Mouse (Mus musculus): ENCODE data around the gene Fbxo17. TPM values are rescaled to one million over a fixed set of nuclear protein-coding genes. Genes with fewer than 3 reads are reported as not detected.

The Fbxo17 gene
- polyA plus RNA-seq, 1 experiment from 2014 or later: 1.1 TPM

GRCm38 (mm10) chr7:28719159-28719558, 2.6 kb downstream of the Fbxo17 start:
- H3K9me3 ChIP-seq (replicated peaks): no peaks in the 10 kb centered on the region
- 45% methylated on average over 4 of the region's 4 CpGs for WGBS (ENCODE audit: insufficient replicate concordance)
- no peaks in the 10 kb centered on the region for H3K4me1 ChIP-seq (replicated peaks)
- no peak for ATAC-seq (ENCODE audit: insufficient read depth)
- H3K4me2 ChIP-seq: no peak overlapping the region
- H3K9ac ChIP-seq: no peak overlapping the region
- H3K4me3 ChIP-seq (replicated peaks): no peak overlapping the region
- H3K27me3 ChIP-seq: peaks cover 32% of the 10 kb centered on the region
- H3K36me3 ChIP-seq (replicated peaks): no peaks in the 10 kb centered on the region
- no peak overlapping the region for H3K27ac ChIP-seq (replicated peaks)

GRCm38 (mm10) chr7:28719650-28720049, 3.0 kb downstream of the Fbxo17 start:
- H3K9ac ChIP-seq: no peak overlapping the region
- no peaks in the 10 kb centered on the region for H3K4me1 ChIP-seq (replicated peaks)
- H3K36me3 ChIP-seq (replicated peaks): no peaks in the 10 kb centered on the region
- H3K9me3 ChIP-seq (replicated peaks): no peaks in the 10 kb centered on the region
- H3K27ac ChIP-seq (replicated peaks): no peak overlapping the region
- H3K27me3 ChIP-seq: peaks cover 30% of the 10 kb centered on the region
- WGBS (ENCODE audit: insufficient replicate concordance): 64% methylated on average over 2 of the region's 2 CpGs
- H3K4me3 ChIP-seq (replicated peaks): no peak overlapping the region
- H3K4me2 ChIP-seq: no peak overlapping the region
- no peak for ATAC-seq (ENCODE audit: insufficient read depth)

- H3K4me3 ChIP-seq (replicated peaks): no peak overlapping the region
- WGBS (ENCODE audit: insufficient replicate concordance): 67% methylated on average over 3 of the region's 3 CpGs
- H3K9ac ChIP-seq: no peak overlapping the region
- H3K9me3 ChIP-seq (replicated peaks): no peaks in the 10 kb centered on the region
- H3K4me2 ChIP-seq: no peak overlapping the region
- H3K27me3 ChIP-seq: peaks cover 22% of the 10 kb centered on the region
- no peaks in the 10 kb centered on the region for H3K36me3 ChIP-seq (replicated peaks)
- H3K4me1 ChIP-seq (replicated peaks): no peaks in the 10 kb centered on the region
- no peak for ATAC-seq (ENCODE audit: insufficient read depth)
- H3K27ac ChIP-seq (replicated peaks): no peak overlapping the region
Observed at GRCm38 (mm10) chr7:28720753-28721537, 4.3 kb downstream of the Fbxo17 start.

GRCm38 (mm10) chr7:28722079-28722478, 5.5 kb downstream of the Fbxo17 start:
- H3K9ac ChIP-seq: no peak overlapping the region
- WGBS (ENCODE audit: insufficient replicate concordance): 77% methylated on average over 7 of the region's 7 CpGs
- ATAC-seq (ENCODE audit: insufficient read depth): no peak
- no peak overlapping the region for H3K27ac ChIP-seq (replicated peaks)
- H3K27me3 ChIP-seq: peaks cover 12% of the 10 kb centered on the region
- H3K36me3 ChIP-seq (replicated peaks): no peaks in the 10 kb centered on the region
- H3K4me3 ChIP-seq (replicated peaks): no peak overlapping the region
- H3K4me2 ChIP-seq: no peak overlapping the region
- H3K9me3 ChIP-seq (replicated peaks): no peaks in the 10 kb centered on the region
- H3K4me1 ChIP-seq (replicated peaks): peaks cover 5% of the 10 kb centered on the region; the same call in 1 of the 2 replicates

- no peak overlapping the region for H3K9ac ChIP-seq
- H3K27me3 ChIP-seq: 0 out of 2 replicates have a peak, but pooled peaks cover 3% of the 10 kb centered on the region
- H3K27ac ChIP-seq (replicated peaks): no peak overlapping the region
- no peaks in the 10 kb centered on the region for H3K9me3 ChIP-seq (replicated peaks)
- H3K4me3 ChIP-seq (replicated peaks): no peak overlapping the region
- no peak for ATAC-seq (ENCODE audit: insufficient read depth)
- H3K36me3 ChIP-seq (replicated peaks): no peaks in the 10 kb centered on the region
- no peak overlapping the region for H3K4me2 ChIP-seq
- peaks cover 5% of the 10 kb centered on the region; the same call in 1 of the 2 replicates for H3K4me1 ChIP-seq (replicated peaks)
- WGBS (ENCODE audit: insufficient replicate concordance): 81% methylated on average over 2 of the region's 2 CpGs
Observed at GRCm38 (mm10) chr7:28724613-28725012, 8.0 kb downstream of the Fbxo17 start.

GRCm38 (mm10) chr7:28726600-28726999, 10.0 kb downstream of the Fbxo17 start:
- Histone ChIP-seq H3K4me1 (replicated peaks) (peaks cover 5% of the 10 kb centered on the region; the same call in 1 of the 2 replicates), H3K4me2 (no peak overlapping the region), H3K36me3 (replicated peaks) (no peaks in the 10 kb centered on the region), H3K27ac (replicated peaks) (no peak overlapping the region), H3K9me3 (replicated peaks) (no peaks in the 10 kb centered on the region), H3K27me3 (peaks cover 11% of the 10 kb centered on the region), H3K4me3 (replicated peaks) (no peak overlapping the region), H3K9ac (no peak overlapping the region)
- WGBS (ENCODE audit: insufficient replicate concordance): 10% methylated on average over 14 of the region's 14 CpGs
- no peak for ATAC-seq (ENCODE audit: insufficient read depth)

GRCm38 (mm10) chr7:28727649-28728340, 11.2 kb downstream of the Fbxo17 start:
- Histone ChIP-seq H3K27me3 (peaks cover 22% of the 10 kb centered on the region), H3K9me3 (replicated peaks) (no peaks in the 10 kb centered on the region), H3K9ac (no peak overlapping the region), H3K36me3 (replicated peaks) (0 out of 2 replicates have a peak, but pooled peaks cover 3% of the 10 kb centered on the region), H3K4me2 (no peak overlapping the region), H3K27ac (replicated peaks) (no peak overlapping the region), H3K4me1 (replicated peaks) (peaks cover 14% of the 10 kb centered on the region), H3K4me3 (replicated peaks) (no peak overlapping the region)
- ATAC-seq (ENCODE audit: insufficient read depth): no peak
- 65% methylated on average over 10 of the region's 10 CpGs for WGBS (ENCODE audit: insufficient replicate concordance)

- Histone ChIP-seq H3K4me2 (peak overlapping the region; percentile 84), H3K27me3 (peaks cover 22% of the 10 kb centered on the region), H3K27ac (replicated peaks) (no peak overlapping the region), H3K9me3 (replicated peaks) (no peaks in the 10 kb centered on the region), H3K9ac (no peak overlapping the region; the same call in 1 of the 2 replicates), H3K4me1 (replicated peaks) (peaks cover 19% of the 10 kb centered on the region), H3K36me3 (replicated peaks) (0 out of 2 replicates have a peak, but pooled peaks cover 3% of the 10 kb centered on the region), H3K4me3 (replicated peaks) (peak overlapping the region; percentile 54)
- WGBS (ENCODE audit: insufficient replicate concordance): 5% methylated on average over 58 of the region's 58 CpGs
- peak; percentile 84 for ATAC-seq (ENCODE audit: insufficient read depth)
Observed at GRCm38 (mm10) chr7:28732341-28733142, 15.9 kb downstream of the Fbxo17 start.

GRCm38 (mm10) chr7:28733211-28733610, 16.6 kb downstream of the Fbxo17 start:
- 0 out of 2 replicates have a peak, but pooled peaks have one; percentile 4 for ATAC-seq (ENCODE audit: insufficient read depth)

GRCm38 (mm10) chr7:28735701-28736100, 19.1 kb downstream of the Fbxo17 start:
- no peak for ATAC-seq (ENCODE audit: insufficient read depth)
- Histone ChIP-seq H3K4me2 (no peak overlapping the region), H3K27me3 (peaks cover 20% of the 10 kb centered on the region), H3K36me3 (replicated peaks) (peaks cover 15% of the 10 kb centered on the region), H3K9me3 (replicated peaks) (no peaks in the 10 kb centered on the region), H3K27ac (replicated peaks) (no peak overlapping the region), H3K4me1 (replicated peaks) (peaks cover 27% of the 10 kb centered on the region), H3K4me3 (replicated peaks) (no peak overlapping the region), H3K9ac (no peak overlapping the region)
- WGBS (ENCODE audit: insufficient replicate concordance): 65% methylated on average over 6 of the region's 6 CpGs

More at GRCm38 (mm10) chr7:28733211-28733610, 16.6 kb downstream of the Fbxo17 start:
- H3K9ac ChIP-seq: no peak overlapping the region; the same call in 1 of the 2 replicates
- peaks cover 4% of the 10 kb centered on the region; the same call in 1 of the 2 replicates for H3K36me3 ChIP-seq (replicated peaks)
- WGBS (ENCODE audit: insufficient replicate concordance): 17% methylated on average over 11 of the region's 11 CpGs
- H3K4me2 ChIP-seq: peak overlapping the region; percentile 84
- no peaks in the 10 kb centered on the region for H3K9me3 ChIP-seq (replicated peaks)
- peaks cover 22% of the 10 kb centered on the region for H3K27me3 ChIP-seq
- peaks cover 19% of the 10 kb centered on the region for H3K4me1 ChIP-seq (replicated peaks)
- H3K27ac ChIP-seq (replicated peaks): no peak overlapping the region
- H3K4me3 ChIP-seq (replicated peaks): peak overlapping the region; percentile 54

Data from liver, embryonic 15.5 days (tissue).